Mouse (Mus musculus) neural tube, embryonic 12.5 days (tissue): Measurements from ENCODE around the gene Sp100. TPM values are rescaled to one million over a fixed set of nuclear protein-coding genes. Genes with fewer than 3 reads are reported as not detected.

Experiments used
- ATAC-seq: fragments of 200-750 bp; cut with Nextera tagmentation; 2 replicates; pipeline ENCODE4 v1.8.0; 2017; ENCODE audit warnings: low read depth, mild to moderate bottlenecking, moderate TSS enrichment, moderate library complexity; ENCODE audit not compliant: low FRiP score
- H3K27ac ChIP-seq: fragments of 300-500 bp; sonication (generic); 2 replicates; pipeline ENCODE4 v1.5.1; 2016
- H3K27me3 ChIP-seq: fragments of 300-500 bp; sonication (generic); replicated peaks from 2 replicates; pipeline ENCODE4 v1.6.1; 2016; ENCODE audit warnings: mild to moderate bottlenecking
- H3K36me3 ChIP-seq: fragments of 300-500 bp; sonication (generic); 2 replicates; pipeline ENCODE4 v1.6.1; 2016; ENCODE audit warnings: mild to moderate bottlenecking
- H3K4me1 ChIP-seq: fragments of 300-500 bp; sonication (generic); 2 replicates; pipeline ENCODE4 v1.6.1; 2016
- H3K4me2 ChIP-seq: fragments of 300-500 bp; sonication (generic); replicated peaks from 2 replicates; pipeline ENCODE4 v1.6.1; 2016; ENCODE audit warnings: mild to moderate bottlenecking
- H3K4me3 ChIP-seq: fragments of 300-500 bp; sonication (generic); 2 replicates; pipeline ENCODE4 v1.5.1; 2016
- H3K9ac ChIP-seq: fragments of 300-500 bp; sonication (generic); 2 replicates; pipeline ENCODE4 v1.6.1; 2016; ENCODE audit warnings: mild to moderate bottlenecking
- H3K9me3 ChIP-seq: fragments of 300-500 bp; sonication (generic); 2 replicates; pipeline ENCODE4 v1.6.1; 2016; ENCODE audit warnings: mild to moderate bottlenecking
- WGBS: fragments of 180-500 bp; shearing (Covaris S2); methylation state at CpG from one replicate; pipeline ENCODE4 v1.1.7; 2016; 5-methylcytosine and 5-hydroxymethylcytosine counted together
- polyA plus RNA-seq: library from polyadenylated mRNA; unstranded; fragments of >200 nt; fragmentation: Nextera tagmentation; extraction: Ambion mirVana; gene quantifications from 2 replicates; pipeline ENCODE4 v1.2.1, GENCODE M21; 2016

Sp100 gene
- polyA plus RNA-seq, 1 experiment from 2014 or later = 0.57 TPM

DNA sequence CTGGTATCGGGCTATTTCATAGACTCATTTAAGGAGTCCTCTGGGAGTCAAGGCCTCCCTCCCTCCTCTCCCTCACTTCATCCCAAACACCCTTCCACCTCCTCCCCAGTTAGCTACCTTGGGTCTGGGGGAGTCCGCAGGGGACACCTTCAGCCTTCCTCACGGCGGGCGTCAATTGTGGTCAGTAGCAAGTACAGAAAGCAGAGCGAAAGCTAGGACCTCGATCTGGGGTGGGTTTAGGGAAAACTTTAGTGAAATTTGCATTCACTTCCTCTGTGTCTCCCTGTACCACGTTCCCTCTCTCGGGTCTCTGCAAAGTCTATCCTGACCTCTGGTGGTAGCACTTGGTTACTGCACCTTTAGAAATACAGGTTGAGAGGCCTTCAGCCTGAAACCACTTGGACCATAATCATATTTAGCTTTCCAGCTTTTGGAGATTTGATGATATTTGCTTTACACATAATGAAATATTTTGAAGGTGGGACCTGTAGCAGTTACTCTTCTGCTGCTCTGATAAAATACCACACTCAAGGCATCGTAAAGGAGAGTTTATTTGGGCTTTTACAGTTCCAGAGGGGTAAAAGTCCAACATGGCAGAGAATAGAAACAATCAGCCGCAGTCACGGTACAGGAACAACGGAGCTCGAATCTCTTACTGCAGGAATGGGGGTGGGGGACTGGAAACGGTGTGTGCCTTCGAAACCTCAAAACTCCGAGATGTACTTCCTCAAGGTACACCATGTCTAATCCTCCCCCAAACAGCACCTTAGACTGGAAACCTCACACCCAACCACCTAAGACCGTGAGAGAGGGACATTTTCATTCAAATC lies 86.8 kb downstream of the Sp100 start:
- Histone ChIP-seq H3K36me3 (no peaks in the 10 kb centered on the region), H3K4me2 (peak overlapping the region; percentile 45), H3K9me3 (no peaks in the 10 kb centered on the region), H3K27me3 (no peaks in the 10 kb centered on the region), H3K4me3 (no peak overlapping the region), H3K9ac (no peak overlapping the region), H3K27ac (no peak overlapping the region), H3K4me1 (0 out of 2 replicates have a peak, but pooled peaks cover 2% of the 10 kb centered on the region)
- ATAC-seq = peak; percentile 60
- WGBS = 39% methylated on average over 18 of the region's 18 CpGs

DNA sequence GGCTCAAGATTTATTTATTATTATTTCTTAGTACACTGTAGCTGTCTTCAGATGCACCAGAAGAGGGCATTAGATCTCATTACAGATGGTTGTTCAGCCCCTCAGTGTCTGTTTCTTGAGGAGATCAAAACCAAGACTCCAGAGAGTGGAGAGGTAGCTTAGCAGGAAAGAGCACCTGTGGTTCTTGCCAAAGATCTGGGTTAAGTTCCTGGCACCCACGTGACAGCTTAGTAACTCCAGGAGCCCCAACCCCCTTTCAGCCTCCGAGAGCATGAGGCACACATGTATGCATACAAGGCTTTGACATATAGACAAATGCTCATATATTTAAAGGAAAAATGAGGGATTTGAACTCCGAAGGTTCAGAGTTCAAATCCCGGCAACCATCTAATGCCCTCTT lies 89.2 kb downstream of the Sp100 start:
- H3K4me3 ChIP-seq = no peak overlapping the region
- H3K9me3 ChIP-seq = no peaks in the 10 kb centered on the region
- no peak for ATAC-seq
- no peaks in the 10 kb centered on the region for H3K27me3 ChIP-seq
- no peak overlapping the region for H3K4me2 ChIP-seq
- 93% methylated on average over 4 of the region's 4 CpGs for WGBS
- 0 out of 2 replicates have a peak, but pooled peaks cover 2% of the 10 kb centered on the region for H3K4me1 ChIP-seq
- H3K36me3 ChIP-seq = no peaks in the 10 kb centered on the region
- no peak overlapping the region for H3K27ac ChIP-seq
- H3K9ac ChIP-seq = no peak overlapping the region

DNA sequence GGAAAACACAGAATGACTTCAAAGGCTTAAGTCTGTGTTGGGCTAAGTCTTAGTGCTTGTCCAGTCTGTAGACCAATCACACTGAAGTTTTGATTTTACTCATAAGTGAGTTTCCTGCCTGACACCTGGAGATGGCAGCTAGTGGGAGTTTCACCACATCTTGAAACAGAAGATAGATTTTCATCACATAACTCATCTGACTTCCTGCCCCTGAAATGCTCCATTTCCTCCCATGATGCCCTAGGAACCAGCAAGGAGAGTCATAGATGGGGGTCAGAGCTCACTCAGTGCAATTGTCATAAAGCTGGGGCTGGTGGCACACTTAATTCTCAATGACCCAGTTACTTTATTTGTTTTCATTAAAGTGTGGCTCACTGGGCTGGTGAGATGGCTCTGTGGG lies 90.0 kb downstream of the Sp100 start:
- H3K4me3 ChIP-seq = no peak overlapping the region
- H3K36me3 ChIP-seq = no peaks in the 10 kb centered on the region
- H3K27ac ChIP-seq = no peak overlapping the region
- H3K4me2 ChIP-seq = no peak overlapping the region
- H3K4me1 ChIP-seq = 0 out of 2 replicates have a peak, but pooled peaks cover 2% of the 10 kb centered on the region
- no peak overlapping the region for H3K9ac ChIP-seq
- H3K27me3 ChIP-seq = no peaks in the 10 kb centered on the region
- ATAC-seq = no peak
- no peaks in the 10 kb centered on the region for H3K9me3 ChIP-seq

DNA sequence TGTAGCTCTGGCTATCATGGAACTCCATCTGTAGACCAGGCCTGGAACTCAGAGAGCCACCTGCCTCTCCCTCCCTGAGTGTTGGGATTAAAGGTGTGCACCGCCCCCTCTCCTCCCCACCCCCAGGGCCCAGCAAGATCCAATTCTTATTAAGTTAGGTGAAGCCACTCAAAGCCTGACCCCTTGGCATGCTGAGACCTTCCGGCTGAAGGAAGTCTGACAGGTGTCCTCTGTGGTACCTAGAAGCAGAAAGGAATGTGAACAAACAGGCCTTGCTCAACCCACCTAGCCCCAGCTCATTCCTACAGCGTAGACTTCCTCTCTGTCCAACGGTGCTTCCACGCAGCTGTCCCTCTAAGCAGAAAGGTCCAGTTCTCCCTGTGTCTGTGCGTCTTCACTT lies 91.1 kb downstream of the Sp100 start:
- ATAC-seq = no peak
- Histone ChIP-seq H3K27ac (no peak overlapping the region), H3K27me3 (no peaks in the 10 kb centered on the region), H3K4me2 (no peak overlapping the region), H3K4me3 (no peak overlapping the region), H3K9ac (no peak overlapping the region), H3K4me1 (0 out of 2 replicates have a peak, but pooled peaks cover 2% of the 10 kb centered on the region), H3K9me3 (no peaks in the 10 kb centered on the region), H3K36me3 (no peaks in the 10 kb centered on the region)
- 87% methylated on average over 6 of the region's 6 CpGs for WGBS

- Histone ChIP-seq H3K9me3 (no peaks in the 10 kb centered on the region), H3K27ac (no peak overlapping the region), H3K4me2 (no peak overlapping the region), H3K4me3 (no peak overlapping the region), H3K9ac (no peak overlapping the region), H3K36me3 (no peaks in the 10 kb centered on the region), H3K4me1 (no peaks in the 10 kb centered on the region), H3K27me3 (no peaks in the 10 kb centered on the region)
- 50% methylated on average over 5 of the region's 5 CpGs for WGBS
- no peak for ATAC-seq
These were observed 92.5 kb downstream of the Sp100 start for GRCm38 (mm10) chr1:85742333-85742732.

GRCm38 (mm10) chr1:85742916-85743505 lies 93.2 kb downstream of the Sp100 start:
- Histone ChIP-seq H3K4me1 (no peaks in the 10 kb centered on the region), H3K27me3 (no peaks in the 10 kb centered on the region), H3K4me3 (no peak overlapping the region), H3K9me3 (no peaks in the 10 kb centered on the region), H3K36me3 (no peaks in the 10 kb centered on the region), H3K27ac (no peak overlapping the region), H3K4me2 (no peak overlapping the region), H3K9ac (no peak overlapping the region)
- WGBS = 13% methylated on average over 2 of the region's 2 CpGs
- ATAC-seq = no peak

DNA sequence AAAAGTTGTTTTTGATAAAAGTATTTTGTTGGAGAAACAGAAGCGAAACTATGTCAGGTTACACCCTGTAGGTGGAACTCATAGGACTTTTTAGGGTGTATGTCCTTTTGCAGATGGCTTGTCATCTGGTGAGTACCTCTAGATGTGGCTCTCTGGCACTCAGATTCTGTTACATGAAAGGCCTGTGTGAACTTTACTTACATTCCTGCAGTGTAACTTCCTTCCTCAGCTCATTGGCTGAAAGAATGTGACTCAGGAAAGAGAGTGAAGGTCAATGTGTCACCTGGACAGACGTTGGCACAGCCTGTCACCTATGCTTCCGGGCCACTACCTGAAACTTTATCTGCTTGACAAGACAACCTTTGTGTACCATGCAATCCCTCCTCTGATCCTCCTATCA lies 94.8 kb downstream of the Sp100 start:
- 86% methylated on average over 3 of the region's 3 CpGs for WGBS
- no peak for ATAC-seq
- H3K9me3 ChIP-seq = no peaks in the 10 kb centered on the region
- H3K27ac ChIP-seq = no peak overlapping the region
- H3K4me1 ChIP-seq = no peaks in the 10 kb centered on the region
- H3K4me3 ChIP-seq = no peak overlapping the region
- no peak overlapping the region for H3K4me2 ChIP-seq
- H3K9ac ChIP-seq = no peak overlapping the region
- H3K36me3 ChIP-seq = no peaks in the 10 kb centered on the region
- no peaks in the 10 kb centered on the region for H3K27me3 ChIP-seq

- Histone ChIP-seq H3K4me2 (no peak overlapping the region), H3K27ac (no peak overlapping the region), H3K36me3 (no peaks in the 10 kb centered on the region), H3K27me3 (no peaks in the 10 kb centered on the region), H3K4me1 (no peaks in the 10 kb centered on the region), H3K9ac (no peak overlapping the region), H3K4me3 (no peak overlapping the region), H3K9me3 (no peaks in the 10 kb centered on the region)
- 88% methylated on average over 5 of the region's 5 CpGs for WGBS
- ATAC-seq = no peak
These were observed 96.7 kb downstream of the Sp100 start for GRCm38 (mm10) chr1:85746511-85746910.

DNA sequence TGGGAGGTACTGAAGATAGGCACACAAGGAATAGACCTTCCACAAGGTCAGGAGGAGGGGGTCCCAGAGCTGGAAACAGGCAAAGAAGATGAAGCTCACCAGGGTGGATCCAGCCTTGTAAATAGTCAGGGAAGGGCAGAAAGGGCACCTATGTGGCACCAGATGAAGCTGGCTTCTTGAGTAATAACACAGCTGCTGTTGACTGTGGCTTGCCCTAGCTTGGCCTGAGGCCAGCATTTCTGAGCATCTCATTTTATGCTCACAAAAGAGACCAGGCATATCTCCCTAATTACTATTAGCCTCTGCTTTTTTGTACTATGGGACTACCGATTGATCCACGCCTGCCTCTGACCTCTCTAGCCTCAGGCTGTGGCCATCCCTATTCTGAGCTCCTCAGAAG lies 100.0 kb downstream of the Sp100 start:
- Histone ChIP-seq H3K36me3 (no peaks in the 10 kb centered on the region), H3K9ac (no peak overlapping the region), H3K27me3 (no peaks in the 10 kb centered on the region), H3K4me1 (no peaks in the 10 kb centered on the region), H3K4me2 (no peak overlapping the region), H3K9me3 (no peaks in the 10 kb centered on the region), H3K4me3 (no peak overlapping the region), H3K27ac (no peak overlapping the region)
- WGBS = 87% methylated on average over 2 of the region's 2 CpGs
- no peak for ATAC-seq

DNA sequence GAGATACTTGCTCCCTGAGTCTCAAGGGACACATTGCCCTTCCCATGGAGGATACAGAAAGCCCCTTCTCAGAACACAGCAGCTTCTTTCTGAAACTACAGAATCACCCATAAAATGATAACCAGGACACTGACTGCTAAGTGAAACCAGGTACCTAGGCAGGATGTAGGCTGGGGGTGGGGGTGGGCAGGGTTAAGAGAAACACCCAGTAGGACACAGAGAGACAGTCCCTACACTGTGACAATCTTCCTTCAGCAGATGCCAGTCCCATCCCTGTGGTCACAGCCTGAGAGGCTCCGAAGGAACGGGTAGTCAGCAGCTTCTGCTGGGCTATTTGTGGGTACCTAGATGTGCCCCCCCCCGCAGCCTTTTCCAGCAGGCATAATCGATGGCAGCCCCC lies 100.9 kb downstream of the Sp100 start:
- Histone ChIP-seq H3K9me3 (no peaks in the 10 kb centered on the region), H3K36me3 (no peaks in the 10 kb centered on the region), H3K27ac (no peak overlapping the region), H3K4me2 (no peak overlapping the region), H3K9ac (no peak overlapping the region), H3K4me3 (no peak overlapping the region), H3K4me1 (no peaks in the 10 kb centered on the region), H3K27me3 (no peaks in the 10 kb centered on the region)
- ATAC-seq = no peak
- 95% methylated on average over 4 of the region's 4 CpGs for WGBS

GRCm38 (mm10) chr1:85751494-85751893 lies 101.7 kb downstream of the Sp100 start:
- Histone ChIP-seq H3K27me3 (no peaks in the 10 kb centered on the region), H3K4me2 (no peak overlapping the region), H3K36me3 (no peaks in the 10 kb centered on the region), H3K27ac (no peak overlapping the region), H3K9ac (no peak overlapping the region), H3K4me1 (no peaks in the 10 kb centered on the region), H3K9me3 (no peaks in the 10 kb centered on the region), H3K4me3 (no peak overlapping the region)
- ATAC-seq = no peak
- WGBS = 76% methylated on average over 6 of the region's 6 CpGs

DNA sequence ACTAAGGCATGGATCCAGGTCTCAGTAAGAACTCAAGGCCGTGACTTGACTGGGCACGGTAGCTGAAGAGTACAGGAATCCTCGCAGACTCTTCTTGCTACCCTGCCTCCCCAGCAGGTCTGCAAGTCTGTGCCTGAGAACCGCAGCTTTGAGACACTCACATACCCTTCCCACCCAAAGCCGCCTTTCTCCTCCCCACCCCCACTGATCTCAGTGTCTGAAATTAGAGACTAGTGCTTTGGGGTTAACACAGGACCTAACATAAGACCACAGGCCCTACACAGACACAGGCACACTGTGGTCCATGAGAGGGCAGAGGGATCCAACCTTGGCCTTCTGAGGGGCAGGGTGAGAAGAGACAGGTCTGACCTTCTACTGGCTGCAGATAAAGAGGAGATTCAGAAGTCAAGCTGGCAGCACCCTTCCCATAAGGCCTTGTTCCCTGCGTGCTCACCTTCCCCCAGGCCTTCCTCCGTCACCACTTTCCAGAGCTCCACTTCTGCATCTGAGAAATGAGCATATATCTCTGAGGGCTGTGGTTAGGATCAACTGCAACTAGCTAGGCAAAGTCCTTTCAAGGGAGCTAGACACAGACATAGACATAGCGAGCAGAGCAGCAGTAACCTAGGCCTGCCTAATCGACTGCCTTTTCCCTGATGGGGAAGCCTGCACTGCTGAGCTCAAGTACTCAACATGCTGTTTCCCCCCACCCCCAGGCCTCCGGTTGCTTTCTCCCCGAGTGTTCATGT lies 102.3 kb downstream of the Sp100 start:
- Histone ChIP-seq H3K36me3 (no peaks in the 10 kb centered on the region), H3K4me3 (no peak overlapping the region), H3K27me3 (no peaks in the 10 kb centered on the region), H3K9me3 (no peaks in the 10 kb centered on the region), H3K4me1 (no peaks in the 10 kb centered on the region), H3K27ac (no peak overlapping the region), H3K4me2 (no peak overlapping the region), H3K9ac (no peak overlapping the region)
- no peak for ATAC-seq
- WGBS = 86% methylated on average over 11 of the region's 11 CpGs
